Mouse (Mus musculus): ENCODE results near the gene Fam13c. TPM values are rescaled to one million over a fixed set of nuclear protein-coding genes. Genes with fewer than 3 reads are reported as not detected.
"Not testable (repeated sequence)": the region's sequence is repeated elsewhere in the genome, so short reads cannot be mapped to it uniquely, and the experiment has no call there.

Gene Fam13c
- polyA plus RNA-seq, 1 experiment from 2014 or later, result 10.6 TPM

DNA sequence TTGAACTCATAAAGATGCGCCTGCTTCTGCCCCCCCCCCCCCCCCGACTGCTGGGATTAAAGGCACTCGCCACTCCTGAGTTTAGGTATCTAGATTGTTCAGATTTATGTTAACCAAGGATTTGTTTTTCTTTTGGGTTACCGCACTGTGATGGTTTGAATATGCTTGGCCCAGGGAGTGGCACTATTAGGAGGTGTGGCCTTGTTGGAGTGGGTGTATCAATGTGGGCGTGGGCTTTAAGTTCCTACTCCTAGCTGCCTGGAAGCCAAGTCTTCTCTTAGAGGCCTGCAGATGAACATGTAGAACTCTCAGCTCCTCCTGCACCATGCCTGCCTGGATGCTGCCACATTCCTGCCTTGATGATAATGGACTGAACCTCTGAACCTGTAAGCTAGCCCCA, 6.5 kb upstream of the Fam13c start:
- H3K36me3 ChIP-seq; H3K4me2 ChIP-seq; H3K9ac ChIP-seq; H3K9me3 ChIP-seq; H3K27ac ChIP-seq; H3K4me1 ChIP-seq; H3K27me3 ChIP-seq; ATAC-seq (ENCODE audit: insufficient number of reproducible peaks, low FRiP score, low TSS enrichment, low read depth); H3K4me3 ChIP-seq: not testable (repeated sequence)
- WGBS, result 83% methylated on average over 4 of the region's 5 CpGs

DNA sequence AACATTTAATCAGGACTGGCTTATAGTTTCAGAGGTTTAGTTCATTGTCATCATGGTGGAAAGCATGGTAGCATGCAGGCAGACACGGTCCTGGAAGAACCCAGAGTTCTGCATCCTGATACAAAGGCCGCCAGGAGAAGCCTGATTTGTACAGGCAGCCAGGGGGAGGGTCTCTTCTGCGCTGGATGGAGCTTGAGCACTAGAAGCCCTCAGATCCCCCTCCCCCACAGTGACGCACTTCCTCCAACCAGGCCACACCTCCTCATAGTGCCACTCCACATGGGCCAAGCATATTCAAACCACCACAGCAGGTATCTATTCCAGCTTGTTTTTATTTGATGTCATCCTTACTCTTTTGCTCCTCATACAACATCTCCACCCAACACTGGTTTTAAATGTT, 3.6 kb upstream of the Fam13c start:
- Histone ChIP-seq H3K9me3 (no peaks in the 10 kb centered on the region), H3K4me1 (peaks cover 10% of the 10 kb centered on the region), H3K4me3 (no peak overlapping the region), H3K36me3 (no peaks in the 10 kb centered on the region), H3K27ac (no peak overlapping the region), H3K9ac (no peak overlapping the region), H3K4me2 (no peak overlapping the region), H3K27me3 (no peaks in the 10 kb centered on the region)
- ATAC-seq (ENCODE audit: insufficient number of reproducible peaks, low FRiP score, low TSS enrichment, low read depth), result no peak
- WGBS, result 83% methylated on average over 4 of the region's 4 CpGs

DNA sequence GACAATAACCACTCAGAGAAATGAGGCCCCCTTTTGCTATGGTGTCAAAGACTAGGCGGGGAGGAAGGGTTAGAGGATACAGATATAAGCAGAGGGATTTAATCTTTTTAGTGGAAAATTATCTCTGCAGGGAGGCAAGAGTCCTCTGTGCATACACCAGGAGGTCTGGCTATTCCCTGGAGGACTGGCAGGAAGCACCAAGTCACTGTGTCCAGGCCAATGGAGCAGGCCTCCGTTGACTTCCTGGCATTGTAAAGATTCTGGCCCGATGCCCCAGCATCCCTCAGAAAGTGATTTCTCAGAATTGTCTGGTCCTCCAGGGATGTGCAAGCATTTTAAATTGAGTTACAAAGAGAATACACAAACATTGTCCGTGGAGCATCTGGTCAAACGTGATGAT, 3.0 kb upstream of the Fam13c start:
- no peak overlapping the region for H3K9ac ChIP-seq
- no peaks in the 10 kb centered on the region for H3K27me3 ChIP-seq
- H3K27ac ChIP-seq, result no peak overlapping the region
- H3K36me3 ChIP-seq, result no peaks in the 10 kb centered on the region
- peaks cover 10% of the 10 kb centered on the region for H3K4me1 ChIP-seq
- ATAC-seq (ENCODE audit: insufficient number of reproducible peaks, low FRiP score, low TSS enrichment, low read depth), result no peak
- no peak overlapping the region for H3K4me2 ChIP-seq
- H3K4me3 ChIP-seq, result no peak overlapping the region
- H3K9me3 ChIP-seq, result no peaks in the 10 kb centered on the region
- 60% methylated on average over 5 of the region's 5 CpGs for WGBS

DNA sequence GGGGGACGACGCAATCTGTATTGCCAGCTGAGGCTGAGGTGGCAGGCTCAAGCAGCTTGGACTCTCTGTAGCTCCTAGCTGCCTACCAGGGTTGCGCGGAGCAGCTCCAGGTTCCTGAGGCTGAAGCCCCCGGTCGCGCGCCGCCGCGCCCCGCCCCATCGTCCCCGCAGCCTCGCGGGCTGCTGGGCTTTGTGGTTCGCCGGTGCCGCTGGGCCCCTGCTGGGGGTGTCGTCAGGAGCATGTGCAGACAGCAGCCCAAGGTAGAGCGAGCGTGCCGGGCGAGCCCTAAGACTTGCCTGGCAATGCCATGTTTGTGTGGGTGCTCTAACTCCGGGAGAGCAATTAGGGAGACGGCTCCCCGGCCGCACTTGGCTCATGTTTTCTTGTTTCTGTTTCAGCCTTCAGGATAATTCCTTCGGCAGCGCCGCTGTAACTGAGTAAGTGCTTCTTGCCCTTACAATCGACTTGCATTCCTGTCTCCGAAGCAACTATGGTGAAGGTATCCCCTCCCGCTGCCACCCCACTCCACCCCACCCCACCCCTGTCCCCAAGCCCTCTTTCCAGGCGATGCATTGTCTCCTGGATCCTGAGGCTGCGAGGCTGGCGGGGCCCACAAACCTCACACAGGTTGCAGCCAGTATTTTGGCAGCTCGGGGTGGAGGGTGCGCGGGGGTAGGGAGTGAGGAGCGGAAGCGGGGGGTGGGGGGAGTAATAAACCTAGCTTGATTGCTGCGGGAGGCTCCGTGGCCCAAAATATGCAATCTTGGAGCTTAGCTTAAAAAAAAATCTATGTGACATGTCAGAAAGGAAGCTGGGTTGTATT, 569 bp downstream of the Fam13c start:
- WGBS, result 1% methylated on average over 44 of the region's 44 CpGs
- Histone ChIP-seq H3K4me3 (peak overlapping the region; percentile 56), H3K9me3 (no peaks in the 10 kb centered on the region), H3K27ac (peak overlapping the region; percentile 77), H3K4me1 (peaks cover 16% of the 10 kb centered on the region), H3K9ac (peak overlapping the region; percentile 39), H3K36me3 (no peaks in the 10 kb centered on the region), H3K4me2 (peak overlapping the region; percentile 85), H3K27me3 (no peaks in the 10 kb centered on the region)
- ATAC-seq (ENCODE audit: insufficient number of reproducible peaks, low FRiP score, low TSS enrichment, low read depth), result peak; percentile 52

DNA sequence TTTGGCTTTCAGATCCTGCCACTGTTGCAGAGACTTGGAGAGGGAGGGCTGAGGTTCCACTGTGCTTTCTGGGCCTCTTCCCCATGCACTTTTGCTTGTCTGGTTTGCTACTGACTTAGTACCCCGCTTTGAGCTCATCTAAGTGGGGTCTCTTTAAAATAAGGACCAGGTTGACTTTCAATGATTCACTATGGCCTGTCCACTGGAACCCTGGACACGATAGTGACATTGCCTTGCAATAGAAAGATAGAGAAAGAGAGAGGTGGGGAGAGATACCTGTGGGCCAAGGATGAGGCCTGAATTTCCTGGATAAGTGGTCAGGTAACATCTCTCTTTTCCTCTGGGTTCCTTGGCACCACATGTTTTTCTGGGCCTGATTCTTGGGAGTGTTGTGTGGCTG, 1.9 kb downstream of the Fam13c start:
- Histone ChIP-seq H3K4me2 (peak overlapping the region; percentile 85; the same call in 1 of the 2 replicates), H3K9ac (no peak overlapping the region), H3K27me3 (no peaks in the 10 kb centered on the region), H3K27ac (no peak overlapping the region), H3K36me3 (no peaks in the 10 kb centered on the region), H3K4me1 (peaks cover 16% of the 10 kb centered on the region), H3K4me3 (peak overlapping the region; percentile 56; the same call in 1 of the 2 replicates), H3K9me3 (no peaks in the 10 kb centered on the region)
- no peak for ATAC-seq (ENCODE audit: insufficient number of reproducible peaks, low FRiP score, low TSS enrichment, low read depth)
- WGBS, result 93% methylated on average over 2 of the region's 2 CpGs

DNA sequence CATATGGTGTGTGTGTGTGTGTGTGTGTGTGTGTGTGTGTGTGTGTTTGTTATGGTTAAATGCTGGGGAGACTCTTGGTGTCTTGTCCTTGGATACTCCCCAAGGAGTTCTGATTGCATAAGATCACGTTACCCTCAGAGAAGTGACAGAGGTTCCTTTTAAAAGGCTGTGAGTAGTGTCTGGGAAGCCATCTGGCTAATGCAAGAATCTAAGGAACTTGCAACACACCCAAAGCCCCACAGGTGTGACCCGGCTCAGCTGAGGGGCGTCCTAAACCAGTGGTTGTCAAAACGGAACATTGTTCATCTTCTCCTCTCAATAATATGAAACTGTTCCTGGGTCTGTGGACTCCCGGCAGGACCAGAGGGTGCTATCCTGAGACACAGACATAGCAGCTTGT, 2.3 kb downstream of the Fam13c start:
- ATAC-seq (ENCODE audit: insufficient number of reproducible peaks, low FRiP score, low TSS enrichment, low read depth), result no peak
- WGBS, result 71% methylated on average over 5 of the region's 5 CpGs
- H3K9ac ChIP-seq, result no peak overlapping the region

DNA sequence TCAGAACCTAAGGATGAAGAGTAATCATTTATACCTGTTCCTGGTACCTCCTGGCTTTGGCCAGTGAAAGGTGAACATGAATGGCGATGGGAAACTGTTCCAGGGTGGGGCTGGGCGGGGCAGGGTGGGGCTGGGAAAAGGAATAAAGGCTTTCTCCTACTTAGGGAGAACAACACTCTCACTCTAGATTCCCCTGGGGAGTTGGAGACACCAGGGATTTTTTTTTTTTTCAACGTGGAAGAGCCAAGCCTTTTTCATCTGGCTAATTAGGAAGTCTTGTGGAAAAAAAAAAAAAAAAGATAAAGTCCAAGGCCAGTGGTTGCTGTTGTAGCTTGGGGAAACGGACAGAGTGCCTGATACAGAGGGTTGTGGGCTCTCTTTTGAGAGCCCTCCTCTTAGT, 7.5 kb downstream of the Fam13c start:
- 72% methylated on average over 4 of the region's 4 CpGs for WGBS
- H3K4me3 ChIP-seq, result no peak overlapping the region
- H3K27ac ChIP-seq, result no peak overlapping the region
- no peak overlapping the region for H3K4me2 ChIP-seq
- H3K36me3 ChIP-seq, result peaks cover 7% of the 10 kb centered on the region
- H3K9ac ChIP-seq, result no peak overlapping the region
- H3K27me3 ChIP-seq, result no peaks in the 10 kb centered on the region
- ATAC-seq (ENCODE audit: insufficient number of reproducible peaks, low FRiP score, low TSS enrichment, low read depth), result no peak
- H3K9me3 ChIP-seq, result no peaks in the 10 kb centered on the region
- peaks cover under 1% of the 10 kb centered on the region; the same call in 1 of the 2 replicates for H3K4me1 ChIP-seq

More for the DNA sequence above, 2.3 kb downstream of the Fam13c start:
- no peaks in the 10 kb centered on the region for H3K36me3 ChIP-seq
- no peaks in the 10 kb centered on the region for H3K9me3 ChIP-seq
- H3K27me3 ChIP-seq, result no peaks in the 10 kb centered on the region
- no peak overlapping the region for H3K4me2 ChIP-seq
- no peak overlapping the region for H3K27ac ChIP-seq
- H3K4me3 ChIP-seq, result no peak overlapping the region
- peaks cover 16% of the 10 kb centered on the region for H3K4me1 ChIP-seq

DNA sequence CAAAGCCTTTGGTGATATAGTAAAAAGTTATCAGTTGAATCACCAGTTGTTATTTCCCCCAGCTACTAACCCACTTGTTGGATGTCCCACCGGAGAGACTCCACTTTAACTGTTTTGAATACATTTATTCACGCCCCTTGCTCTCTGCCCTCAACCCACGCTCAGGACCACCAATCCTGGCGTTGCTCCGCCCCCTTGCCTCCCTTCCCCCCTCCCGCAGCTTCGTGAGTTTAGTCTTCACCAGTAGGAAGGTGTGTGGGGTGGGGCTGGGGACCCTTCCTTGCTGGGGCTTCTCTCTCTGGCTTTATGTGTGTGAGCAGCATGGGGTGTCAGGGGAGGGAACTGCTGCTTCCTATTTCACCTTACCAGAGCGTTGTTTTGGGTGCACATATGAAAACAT, 8.9 kb downstream of the Fam13c start:
- Histone ChIP-seq H3K27me3 (no peaks in the 10 kb centered on the region), H3K9me3 (no peaks in the 10 kb centered on the region), H3K27ac (no peak overlapping the region), H3K4me3 (no peak overlapping the region), H3K4me1 (no peaks in the 10 kb centered on the region), H3K36me3 (peaks cover 7% of the 10 kb centered on the region), H3K4me2 (no peak overlapping the region), H3K9ac (no peak overlapping the region)
- WGBS, result 36% methylated on average over 8 of the region's 8 CpGs
- ATAC-seq (ENCODE audit: insufficient number of reproducible peaks, low FRiP score, low TSS enrichment, low read depth), result no peak

DNA sequence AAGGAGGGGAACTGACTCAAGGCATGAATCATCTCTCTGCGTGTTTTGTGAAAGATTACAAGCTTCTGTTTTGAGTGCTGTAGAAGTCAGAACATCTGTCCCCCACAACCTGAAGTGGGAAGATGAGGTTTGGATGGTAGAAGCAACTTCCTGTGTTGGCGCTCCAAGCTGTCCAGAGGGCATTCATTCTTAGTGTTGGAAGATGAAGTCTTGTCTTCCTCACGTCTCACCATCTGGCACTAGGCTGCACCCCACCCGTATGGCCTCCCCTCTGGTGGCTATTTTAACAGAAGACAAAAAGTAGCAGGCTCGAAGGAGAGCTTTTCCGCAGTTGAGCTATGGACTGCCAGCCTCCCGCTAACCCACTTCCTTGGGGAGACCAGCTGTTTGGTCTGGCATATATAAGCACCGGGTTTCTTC, 15.6 kb downstream of the Fam13c start:
- H3K27me3 ChIP-seq, result no peaks in the 10 kb centered on the region
- no peak overlapping the region for H3K4me2 ChIP-seq
- H3K36me3 ChIP-seq, result peaks cover 14% of the 10 kb centered on the region
- ATAC-seq (ENCODE audit: insufficient number of reproducible peaks, low FRiP score, low TSS enrichment, low read depth), result no peak
- H3K9me3 ChIP-seq, result no peaks in the 10 kb centered on the region
- H3K4me1 ChIP-seq, result no peaks in the 10 kb centered on the region
- no peak overlapping the region for H3K4me3 ChIP-seq
- H3K9ac ChIP-seq, result no peak overlapping the region
- H3K27ac ChIP-seq, result no peak overlapping the region
- WGBS, result 89% methylated on average over 8 of the region's 8 CpGs

DNA sequence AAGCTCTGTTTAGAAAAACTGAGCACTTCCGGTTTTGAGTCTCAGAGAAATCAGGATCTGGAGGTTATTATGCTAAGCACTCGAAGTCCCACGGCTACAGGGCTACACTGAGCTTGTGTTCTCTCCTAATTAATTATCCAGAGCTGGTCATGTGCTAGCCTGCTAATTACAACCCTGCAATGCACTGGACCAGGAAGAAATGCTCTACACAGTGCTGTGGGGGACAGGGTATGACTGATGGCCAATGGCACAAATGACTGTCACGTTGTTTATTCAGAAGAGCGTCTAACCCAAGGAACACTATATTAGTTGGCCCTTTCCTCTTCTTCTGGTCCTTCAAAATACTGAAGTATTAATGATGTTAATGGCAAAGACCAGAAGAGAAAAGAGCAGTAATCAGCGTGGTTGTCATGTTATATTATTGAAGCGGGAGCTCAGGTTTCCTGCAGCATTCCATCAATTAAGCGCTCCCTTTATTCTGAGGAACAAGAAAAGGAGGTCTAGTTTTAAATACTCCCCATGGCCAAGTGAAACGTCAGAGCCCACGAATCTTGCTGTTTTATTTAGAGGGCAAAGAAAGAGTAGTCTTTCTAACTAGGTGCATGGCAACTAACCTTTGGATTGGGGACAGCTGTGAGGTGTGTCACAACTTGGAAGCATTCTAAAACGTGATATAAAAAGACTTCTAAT, 18.4 kb downstream of the Fam13c start:
- no peaks in the 10 kb centered on the region for H3K9me3 ChIP-seq
- H3K9ac ChIP-seq, result no peak overlapping the region
- H3K4me3 ChIP-seq, result no peak overlapping the region
- no peaks in the 10 kb centered on the region for H3K27me3 ChIP-seq
- H3K27ac ChIP-seq, result no peak overlapping the region
- H3K36me3 ChIP-seq, result peaks cover 7% of the 10 kb centered on the region
- H3K4me1 ChIP-seq, result no peaks in the 10 kb centered on the region
- no peak overlapping the region for H3K4me2 ChIP-seq
- no peak for ATAC-seq (ENCODE audit: insufficient number of reproducible peaks, low FRiP score, low TSS enrichment, low read depth)
- WGBS, result 44% methylated on average over 11 of the region's 11 CpGs

DNA sequence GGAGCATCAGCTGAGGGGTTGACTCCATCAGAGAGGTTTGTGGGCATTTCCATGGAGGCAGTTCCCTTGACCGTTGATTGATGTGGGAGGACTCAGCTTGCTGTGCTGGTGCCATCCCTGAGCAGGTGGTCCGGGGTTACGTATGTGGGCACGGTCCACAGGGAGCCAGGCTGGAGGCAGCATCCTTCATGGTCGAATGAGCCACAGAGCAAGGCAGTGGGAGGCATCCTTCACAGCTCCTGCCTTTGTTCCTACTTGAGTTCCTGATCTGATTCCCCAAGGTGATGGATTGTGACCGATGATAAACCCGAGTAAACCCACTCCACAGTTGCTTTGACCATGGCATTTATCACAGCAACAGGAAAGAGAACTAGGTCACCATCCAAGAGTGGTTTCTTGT, 25.4 kb downstream of the Fam13c start:
- ATAC-seq (ENCODE audit: insufficient number of reproducible peaks, low FRiP score, low TSS enrichment, low read depth), result no peak
- 84% methylated on average over 7 of the region's 7 CpGs for WGBS
- H3K36me3 ChIP-seq, result no peaks in the 10 kb centered on the region; the same call in 1 of the 2 replicates

DNA sequence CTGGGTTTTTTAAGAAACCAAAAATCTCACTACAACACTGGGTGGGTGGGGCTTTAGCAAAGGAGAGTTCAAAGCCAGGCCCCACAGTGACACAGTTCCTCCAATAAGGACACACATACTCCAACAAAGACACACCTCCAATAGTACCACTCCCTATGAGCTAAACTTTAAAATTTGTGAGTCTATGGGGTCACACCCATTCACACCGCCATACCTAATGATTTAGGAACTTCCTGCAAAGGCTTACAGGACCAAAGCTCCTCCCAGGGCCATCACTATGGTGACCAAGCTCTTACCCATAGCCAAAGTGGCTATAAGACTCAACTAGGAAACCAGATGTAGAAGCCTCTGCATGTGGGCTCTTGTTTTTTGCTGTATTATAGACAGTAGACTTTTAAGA, 30.6 kb downstream of the Fam13c start:
- WGBS, result 77% methylated on average over 1 of the region's 1 CpGs
- Histone ChIP-seq H3K4me1 (no peaks in the 10 kb centered on the region), H3K9ac (no peak overlapping the region), H3K27me3 (no peaks in the 10 kb centered on the region), H3K9me3 (no peaks in the 10 kb centered on the region), H3K4me2 (no peak overlapping the region), H3K27ac (no peak overlapping the region), H3K4me3 (no peak overlapping the region), H3K36me3 (peaks cover 13% of the 10 kb centered on the region; the same call in 1 of the 2 replicates)
- ATAC-seq (ENCODE audit: insufficient number of reproducible peaks, low FRiP score, low TSS enrichment, low read depth), result no peak

More for the DNA sequence above, 25.4 kb downstream of the Fam13c start:
- Histone ChIP-seq H3K9me3 (no peaks in the 10 kb centered on the region), H3K9ac (no peak overlapping the region), H3K27ac (no peak overlapping the region), H3K4me3 (no peak overlapping the region), H3K4me1 (no peaks in the 10 kb centered on the region), H3K27me3 (no peaks in the 10 kb centered on the region), H3K4me2 (no peak overlapping the region)

All from limb, embryonic 15.5 days (tissue).